Mouse (Mus musculus) stomach, embryonic 16.5 days (tissue): ENCODE measurements around the gene Fignl1. TPM values are rescaled to one million over a fixed set of nuclear protein-coding genes. Genes with fewer than 3 reads are reported as not detected.

Experiments used
- ATAC-seq: fragments of 200-750 bp; cut with Nextera tagmentation; 2 replicates; pipeline ENCODE4 v1.8.0; 2017; ENCODE audit warnings: moderate number of reproducible peaks, moderate TSS enrichment; ENCODE audit not compliant: insufficient read depth, low FRiP score
- H3K27ac ChIP-seq: fragments of 300-500 bp; sonication (generic); 2 replicates; pipeline ENCODE4 v1.5.1; 2014; ENCODE audit warnings: low read length
- H3K27me3 ChIP-seq: fragments of 300-500 bp; sonication (generic); 2 replicates; pipeline ENCODE4 v1.6.1; 2014; ENCODE audit warnings: low read length, control low read depth, mixed read lengths; ENCODE audit not compliant: control insufficient read depth, insufficient read depth
- H3K36me3 ChIP-seq: fragments of 300-500 bp; sonication (generic); 2 replicates; pipeline ENCODE4 v1.6.1; 2014; ENCODE audit warnings: low read length; ENCODE audit not compliant: control insufficient read depth, insufficient read depth
- H3K4me1 ChIP-seq: fragments of 300-500 bp; sonication (generic); 2 replicates; pipeline ENCODE4 v1.6.1; 2014; ENCODE audit warnings: low read length, control low read depth, mixed read lengths; ENCODE audit not compliant: control insufficient read depth, insufficient read depth
- H3K4me2 ChIP-seq: fragments of 300-500 bp; sonication (generic); 2 replicates; pipeline ENCODE4 v1.6.1; 2014; ENCODE audit warnings: low read depth, low read length, mixed read lengths
- H3K4me3 ChIP-seq: fragments of 300-500 bp; sonication (generic); replicated peaks from 2 replicates; pipeline ENCODE4 v1.5.1; 2014; ENCODE audit warnings: mild to moderate bottlenecking, low read length
- H3K9ac ChIP-seq: fragments of 300-500 bp; sonication (generic); 2 replicates; pipeline ENCODE4 v1.6.1; 2014; ENCODE audit warnings: low read length
- H3K9me3 ChIP-seq: fragments of 300-500 bp; sonication (generic); replicated peaks from 2 replicates; pipeline ENCODE4 v1.6.1; 2016; ENCODE audit warnings: low read length, control low read depth; ENCODE audit not compliant: control insufficient read depth
- WGBS: fragments of 180-500 bp; shearing (Covaris S2); extraction: QIAGEN DNeasy Blood & Tissue Kit; methylation state at CpG from one replicate; pipeline ENCODE4 v1.1.7; 2014; 5-methylcytosine and 5-hydroxymethylcytosine counted together
- polyA plus RNA-seq: library from polyadenylated mRNA; unstranded; fragments of >200 nt; fragmentation: Nextera tagmentation; extraction: Ambion mirVana; gene quantifications from 2 replicates; pipeline ENCODE4 v1.2.1, GENCODE M21; 2015

Fignl1 gene
- polyA plus RNA-seq, 1 experiment from 2014 or later, result 47.3 TPM

- ATAC-seq, result no peak
- Histone ChIP-seq H3K4me2 (no peak overlapping the region), H3K27ac (peak overlapping the region; percentile 80), H3K9ac (0 out of 2 replicates have a peak overlapping the region, but pooled peaks have one; percentile 18), H3K4me3 (no peak overlapping the region), H3K9me3 (no peaks in the 10 kb centered on the region), H3K27me3 (no peaks in the 10 kb centered on the region), H3K36me3 (no peaks in the 10 kb centered on the region), H3K4me1 (peaks cover 54% of the 10 kb centered on the region)
- WGBS, result 47% methylated on average over 5 of the region's 5 CpGs
Observed at GRCm38 (mm10) chr11:11828251-11828650, 19.5 kb upstream of the Fignl1 start.

- H3K9me3 ChIP-seq, result no peaks in the 10 kb centered on the region
- no peak overlapping the region for H3K9ac ChIP-seq
- no peak overlapping the region for H3K4me2 ChIP-seq
- no peaks in the 10 kb centered on the region for H3K36me3 ChIP-seq
- no peaks in the 10 kb centered on the region for H3K27me3 ChIP-seq
- H3K4me1 ChIP-seq, result peaks cover 54% of the 10 kb centered on the region
- no peak overlapping the region for H3K4me3 ChIP-seq
- ATAC-seq, result no peak
- no peak overlapping the region for H3K27ac ChIP-seq
Observed at GRCm38 (mm10) chr11:11826475-11826874, 17.7 kb upstream of the Fignl1 start.

- Histone ChIP-seq H3K27me3 (no peaks in the 10 kb centered on the region), H3K4me3 (no peak overlapping the region), H3K27ac (no peak overlapping the region), H3K9me3 (no peaks in the 10 kb centered on the region), H3K4me1 (peaks cover 55% of the 10 kb centered on the region), H3K4me2 (no peak overlapping the region), H3K9ac (no peak overlapping the region), H3K36me3 (no peaks in the 10 kb centered on the region)
- 52% methylated on average over 6 of the region's 6 CpGs for WGBS
- no peak for ATAC-seq
Observed at GRCm38 (mm10) chr11:11825670-11826069, 16.9 kb upstream of the Fignl1 start.

GRCm38 (mm10) chr11:11824970-11825635 is 16.3 kb upstream of the Fignl1 start:
- no peaks in the 10 kb centered on the region for H3K27me3 ChIP-seq

GRCm38 (mm10) chr11:11823980-11824911 is 15.5 kb upstream of the Fignl1 start:
- H3K9me3 ChIP-seq, result no peaks in the 10 kb centered on the region
- no peak overlapping the region for H3K4me3 ChIP-seq
- no peaks in the 10 kb centered on the region for H3K27me3 ChIP-seq
- H3K9ac ChIP-seq, result no peak overlapping the region; the same call in 1 of the 2 replicates
- ATAC-seq, result no peak
- no peaks in the 10 kb centered on the region for H3K36me3 ChIP-seq
- H3K27ac ChIP-seq, result peak overlapping the region; percentile 72
- WGBS, result 36% methylated on average over 12 of the region's 12 CpGs
- peaks cover 51% of the 10 kb centered on the region for H3K4me1 ChIP-seq
- H3K4me2 ChIP-seq, result no peak overlapping the region

More at GRCm38 (mm10) chr11:11824970-11825635, 16.3 kb upstream of the Fignl1 start:
- WGBS, result 61% methylated on average over 3 of the region's 3 CpGs
- peaks cover 58% of the 10 kb centered on the region for H3K4me1 ChIP-seq
- no peak overlapping the region for H3K4me3 ChIP-seq
- no peak overlapping the region for H3K9ac ChIP-seq
- no peak for ATAC-seq
- no peak overlapping the region for H3K4me2 ChIP-seq
- H3K9me3 ChIP-seq, result no peaks in the 10 kb centered on the region
- no peaks in the 10 kb centered on the region for H3K36me3 ChIP-seq
- H3K27ac ChIP-seq, result peak overlapping the region; percentile 72

GRCm38 (mm10) chr11:11822181-11823095 is 13.7 kb upstream of the Fignl1 start:
- H3K9ac ChIP-seq, result peak overlapping the region; percentile 33
- WGBS, result 22% methylated on average over 20 of the region's 20 CpGs

GRCm38 (mm10) chr11:11821387-11821975 is 12.7 kb upstream of the Fignl1 start:
- H3K36me3 ChIP-seq, result no peaks in the 10 kb centered on the region
- peak overlapping the region; percentile 93 for H3K27ac ChIP-seq
- H3K4me2 ChIP-seq, result no peak overlapping the region
- no peaks in the 10 kb centered on the region for H3K27me3 ChIP-seq
- no peaks in the 10 kb centered on the region for H3K9me3 ChIP-seq
- WGBS, result 15% methylated on average over 16 of the region's 16 CpGs
- ATAC-seq, result peak; percentile 87
- peaks cover 44% of the 10 kb centered on the region for H3K4me1 ChIP-seq
- peak overlapping the region; percentile 49 for H3K9ac ChIP-seq
- H3K4me3 ChIP-seq, result no peak overlapping the region

More at GRCm38 (mm10) chr11:11822181-11823095, 13.7 kb upstream of the Fignl1 start:
- no peak overlapping the region for H3K4me2 ChIP-seq
- ATAC-seq, result no peak
- H3K36me3 ChIP-seq, result no peaks in the 10 kb centered on the region
- no peak overlapping the region for H3K4me3 ChIP-seq
- no peaks in the 10 kb centered on the region for H3K9me3 ChIP-seq
- no peaks in the 10 kb centered on the region for H3K27me3 ChIP-seq
- peaks cover 44% of the 10 kb centered on the region for H3K4me1 ChIP-seq
- peak overlapping the region; percentile 93 for H3K27ac ChIP-seq

- Histone ChIP-seq H3K9me3 (no peaks in the 10 kb centered on the region), H3K9ac (0 out of 2 replicates have a peak overlapping the region, but pooled peaks have one; percentile 49), H3K27me3 (no peaks in the 10 kb centered on the region), H3K27ac (peak overlapping the region; percentile 93), H3K4me3 (no peak overlapping the region), H3K36me3 (no peaks in the 10 kb centered on the region), H3K4me1 (peaks cover 47% of the 10 kb centered on the region), H3K4me2 (no peak overlapping the region)
- ATAC-seq, result no peak
- 44% methylated on average over 3 of the region's 3 CpGs for WGBS
Observed at GRCm38 (mm10) chr11:11820737-11821136, 12.0 kb upstream of the Fignl1 start.
